Mouse (Mus musculus): Measurements from ENCODE around the gene Hbs1l. TPM values are rescaled to one million over a fixed set of nuclear protein-coding genes. Genes with fewer than 3 reads are reported as not detected.

Hbs1l gene
- polyA plus RNA-seq, 1 experiment from 2014 or later, result 75.4 TPM

DNA sequence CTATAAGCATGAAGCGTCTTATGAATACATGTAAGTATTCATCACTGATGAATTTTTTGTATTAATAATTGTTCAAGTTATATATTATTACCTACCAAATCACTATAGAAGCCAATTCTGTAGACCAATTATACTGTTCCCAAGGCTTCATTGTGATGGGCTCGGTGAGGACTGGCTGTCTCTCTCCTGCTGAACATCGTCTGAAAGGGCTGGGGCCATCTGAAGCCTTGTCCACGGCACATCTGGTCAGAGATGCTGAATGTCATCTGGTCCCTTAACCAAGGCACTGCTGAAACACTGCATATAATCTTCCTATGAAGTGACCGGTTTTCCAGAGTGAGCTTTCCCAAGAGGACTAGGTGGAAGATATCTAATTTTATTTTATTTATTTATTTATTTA, 24.9 kb upstream of the Hbs1l start:
- H3K9me3 ChIP-seq, result no peaks in the 10 kb centered on the region
- WGBS, result 88% methylated on average over 5 of the region's 5 CpGs

GRCm38 (mm10) chr10:21271310-21271709, 24.5 kb upstream of the Hbs1l start:
- H3K27ac ChIP-seq, result no peak overlapping the region
- no peak overlapping the region for H3K4me2 ChIP-seq
- no peaks in the 10 kb centered on the region for H3K27me3 ChIP-seq (replicated peaks)
- H3K9me3 ChIP-seq, result no peaks in the 10 kb centered on the region
- WGBS, result 91% methylated on average over 2 of the region's 2 CpGs
- no peaks in the 10 kb centered on the region for H3K4me1 ChIP-seq
- H3K4me3 ChIP-seq (replicated peaks), result no peak overlapping the region
- no peak overlapping the region for H3K9ac ChIP-seq
- H3K36me3 ChIP-seq, result no peaks in the 10 kb centered on the region
- no peak for ATAC-seq (ENCODE audit: insufficient read depth, low FRiP score, low read depth)

More for the DNA sequence above, 24.9 kb upstream of the Hbs1l start:
- ATAC-seq (ENCODE audit: insufficient read depth, low FRiP score, low read depth), result no peak
- Histone ChIP-seq H3K4me2 (no peak overlapping the region), H3K4me3 (replicated peaks) (no peak overlapping the region), H3K9ac (no peak overlapping the region), H3K4me1 (no peaks in the 10 kb centered on the region), H3K27ac (no peak overlapping the region), H3K36me3 (no peaks in the 10 kb centered on the region), H3K27me3 (replicated peaks) (no peaks in the 10 kb centered on the region)

DNA sequence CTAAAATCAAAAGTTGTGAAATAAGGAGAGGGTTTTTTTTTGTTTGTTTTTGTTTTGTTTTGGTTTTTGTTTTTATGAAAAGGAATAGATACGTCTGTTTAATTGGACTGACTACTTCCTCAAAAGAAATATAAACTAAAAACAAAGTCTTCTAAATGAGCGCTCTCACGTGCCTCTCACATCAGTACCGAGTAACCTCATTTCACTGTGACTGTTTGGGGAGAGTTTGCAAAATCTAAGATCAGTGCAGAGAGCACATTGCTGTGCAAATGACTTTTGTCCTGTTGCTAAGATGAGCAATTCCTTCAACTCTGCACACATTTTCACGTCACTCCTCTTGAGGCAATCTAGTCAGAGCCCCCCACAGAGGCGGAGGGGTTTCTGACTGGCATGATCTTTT, 24.0 kb upstream of the Hbs1l start:
- H3K4me2 ChIP-seq, result no peak overlapping the region
- no peak for ATAC-seq (ENCODE audit: insufficient read depth, low FRiP score, low read depth)
- H3K4me3 ChIP-seq (replicated peaks), result no peak overlapping the region
- no peaks in the 10 kb centered on the region for H3K36me3 ChIP-seq
- H3K9ac ChIP-seq, result no peak overlapping the region
- whole genome bisulfite sequencing, result 62% methylated on average over 6 of the region's 6 CpGs
- no peak overlapping the region for H3K27ac ChIP-seq
- no peaks in the 10 kb centered on the region for H3K9me3 ChIP-seq
- no peaks in the 10 kb centered on the region for H3K27me3 ChIP-seq (replicated peaks)
- no peaks in the 10 kb centered on the region for H3K4me1 ChIP-seq

DNA sequence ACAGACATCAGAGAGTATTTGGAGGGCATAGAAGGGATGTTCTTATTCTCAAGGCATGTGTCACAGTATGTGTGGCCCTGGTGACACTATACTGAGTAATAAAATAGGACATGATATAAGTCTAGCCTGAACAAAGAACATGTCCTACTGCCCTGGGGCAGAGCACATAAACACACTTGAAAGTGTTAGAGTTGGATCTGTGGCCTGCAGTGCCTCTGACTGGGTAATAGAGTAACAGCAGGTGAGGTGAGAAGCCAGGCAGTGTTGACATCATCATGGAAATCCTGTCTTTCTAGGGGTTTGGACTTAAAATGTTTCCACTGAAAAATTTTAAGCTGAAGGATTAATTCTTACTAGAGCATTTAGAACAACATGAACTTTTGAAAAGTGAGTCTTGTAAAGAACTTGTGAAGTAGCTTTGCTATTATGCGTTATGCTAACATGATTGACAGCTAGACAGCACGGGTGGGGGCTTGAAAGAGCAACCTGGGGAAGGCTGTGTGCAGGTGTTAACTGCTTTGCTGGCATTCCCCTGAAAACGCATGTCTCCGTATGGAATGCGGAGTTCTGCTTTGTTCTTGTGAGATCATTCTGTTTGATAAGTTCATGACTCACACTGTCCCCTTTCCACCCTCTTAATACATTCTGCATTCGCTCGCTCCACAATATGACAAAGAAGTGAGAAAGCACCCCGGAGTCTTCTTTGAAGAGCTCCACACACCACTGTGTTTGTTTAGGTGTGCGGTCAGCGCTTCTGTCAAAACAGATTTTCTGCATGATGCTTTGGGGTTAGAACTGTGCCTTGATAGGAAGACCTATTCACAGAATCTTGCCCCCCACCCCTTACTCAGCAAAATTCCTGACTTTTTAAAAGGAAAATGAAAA, 8.3 kb upstream of the Hbs1l start:
- no peak for ATAC-seq (ENCODE audit: insufficient read depth, low FRiP score, low read depth)
- Histone ChIP-seq H3K36me3 (no peaks in the 10 kb centered on the region), H3K27me3 (replicated peaks) (no peaks in the 10 kb centered on the region), H3K27ac (no peak overlapping the region), H3K9ac (no peak overlapping the region), H3K4me1 (no peaks in the 10 kb centered on the region), H3K4me3 (replicated peaks) (no peak overlapping the region), H3K9me3 (no peaks in the 10 kb centered on the region), H3K4me2 (no peak overlapping the region)
- 57% methylated on average over 10 of the region's 10 CpGs for WGBS

- Histone ChIP-seq H3K9ac (no peak overlapping the region), H3K4me2 (no peak overlapping the region), H3K27ac (no peak overlapping the region), H3K4me3 (replicated peaks) (no peak overlapping the region), H3K9me3 (no peaks in the 10 kb centered on the region), H3K36me3 (no peaks in the 10 kb centered on the region), H3K27me3 (replicated peaks) (no peaks in the 10 kb centered on the region), H3K4me1 (no peaks in the 10 kb centered on the region)
- WGBS, result 60% methylated on average over 4 of the region's 4 CpGs
- ATAC-seq (ENCODE audit: insufficient read depth, low FRiP score, low read depth), result no peak
These were observed 4.6 kb upstream of the Hbs1l start for GRCm38 (mm10) chr10:21291228-21291627.

GRCm38 (mm10) chr10:21294217-21294616, 1.6 kb upstream of the Hbs1l start:
- Histone ChIP-seq H3K27ac (no peak overlapping the region), H3K4me2 (no peak overlapping the region), H3K9ac (no peak overlapping the region), H3K4me3 (replicated peaks) (no peak overlapping the region), H3K27me3 (replicated peaks) (no peaks in the 10 kb centered on the region), H3K9me3 (no peaks in the 10 kb centered on the region), H3K36me3 (no peaks in the 10 kb centered on the region), H3K4me1 (peaks cover 12% of the 10 kb centered on the region)
- no peak for ATAC-seq (ENCODE audit: insufficient read depth, low FRiP score, low read depth)
- 86% methylated on average over 2 of the region's 2 CpGs for WGBS

GRCm38 (mm10) chr10:21295397-21295758, 401 bp upstream of the Hbs1l start:
- Histone ChIP-seq H3K4me2 (peak overlapping the region; percentile 53), H3K4me3 (replicated peaks) (peak overlapping the region; percentile 97), H3K27ac (0 out of 2 replicates have a peak overlapping the region, but pooled peaks have one; percentile 7), H3K36me3 (peaks cover 3% of the 10 kb centered on the region; the same call in 1 of the 2 replicates), H3K9ac (no peak overlapping the region), H3K9me3 (no peaks in the 10 kb centered on the region), H3K27me3 (replicated peaks) (no peaks in the 10 kb centered on the region), H3K4me1 (peaks cover 12% of the 10 kb centered on the region)
- WGBS, result 33% methylated on average over 4 of the region's 4 CpGs
- no peak for ATAC-seq (ENCODE audit: insufficient read depth, low FRiP score, low read depth)

DNA sequence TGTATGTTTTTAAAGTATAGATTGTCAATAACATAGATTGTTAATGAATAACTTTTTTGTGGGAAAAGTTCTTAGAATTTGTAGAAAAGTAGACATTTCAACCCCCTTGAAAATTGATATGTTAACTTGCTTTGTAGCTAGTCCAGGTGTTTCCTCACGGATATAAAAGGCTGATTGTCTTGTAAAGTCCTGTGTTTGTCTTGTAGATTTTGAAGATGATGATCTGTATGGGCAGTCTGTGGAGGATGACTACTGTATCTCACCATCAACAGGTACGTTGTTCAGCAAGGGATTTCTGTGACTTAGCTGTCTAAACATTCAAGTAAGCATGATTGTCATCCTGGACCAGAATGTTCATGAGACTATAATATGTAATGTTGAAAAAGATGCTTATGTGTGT, 3.2 kb downstream of the Hbs1l start:
- no peak overlapping the region for H3K4me2 ChIP-seq
- H3K4me3 ChIP-seq (replicated peaks), result no peak overlapping the region
- H3K4me1 ChIP-seq, result peaks cover 12% of the 10 kb centered on the region
- H3K9me3 ChIP-seq, result no peaks in the 10 kb centered on the region
- 80% methylated on average over 2 of the region's 2 CpGs for WGBS
- peaks cover 11% of the 10 kb centered on the region for H3K36me3 ChIP-seq
- H3K27me3 ChIP-seq (replicated peaks), result no peaks in the 10 kb centered on the region
- H3K9ac ChIP-seq, result no peak overlapping the region
- no peak for ATAC-seq (ENCODE audit: insufficient read depth, low FRiP score, low read depth)
- no peak overlapping the region for H3K27ac ChIP-seq

DNA sequence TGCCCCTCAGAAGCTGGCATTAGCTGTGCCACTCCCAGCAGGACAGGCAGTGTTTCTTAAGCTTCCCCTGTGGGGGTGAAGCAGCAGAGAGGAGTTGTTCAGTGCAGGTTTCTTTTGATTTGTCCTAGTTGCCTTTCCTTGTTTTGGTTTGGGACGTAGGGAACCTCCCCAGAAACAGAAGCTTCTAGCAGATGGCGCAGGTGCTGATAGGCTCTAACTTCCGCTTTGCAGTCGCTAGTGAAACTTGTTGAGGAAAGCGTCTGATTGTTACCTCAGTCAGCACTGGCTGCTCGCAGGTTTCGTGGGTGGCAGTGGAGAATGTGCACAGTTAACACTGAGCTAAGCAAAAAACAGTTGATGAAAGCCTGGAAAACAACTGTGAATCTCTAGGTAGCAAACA, 6.0 kb downstream of the Hbs1l start:
- Histone ChIP-seq H3K9me3 (no peaks in the 10 kb centered on the region), H3K27me3 (replicated peaks) (no peaks in the 10 kb centered on the region), H3K4me2 (no peak overlapping the region), H3K4me1 (peaks cover 10% of the 10 kb centered on the region), H3K9ac (no peak overlapping the region), H3K4me3 (replicated peaks) (no peak overlapping the region), H3K36me3 (peaks cover 19% of the 10 kb centered on the region), H3K27ac (no peak overlapping the region)
- 85% methylated on average over 7 of the region's 7 CpGs for WGBS
- no peak for ATAC-seq (ENCODE audit: insufficient read depth, low FRiP score, low read depth)

DNA sequence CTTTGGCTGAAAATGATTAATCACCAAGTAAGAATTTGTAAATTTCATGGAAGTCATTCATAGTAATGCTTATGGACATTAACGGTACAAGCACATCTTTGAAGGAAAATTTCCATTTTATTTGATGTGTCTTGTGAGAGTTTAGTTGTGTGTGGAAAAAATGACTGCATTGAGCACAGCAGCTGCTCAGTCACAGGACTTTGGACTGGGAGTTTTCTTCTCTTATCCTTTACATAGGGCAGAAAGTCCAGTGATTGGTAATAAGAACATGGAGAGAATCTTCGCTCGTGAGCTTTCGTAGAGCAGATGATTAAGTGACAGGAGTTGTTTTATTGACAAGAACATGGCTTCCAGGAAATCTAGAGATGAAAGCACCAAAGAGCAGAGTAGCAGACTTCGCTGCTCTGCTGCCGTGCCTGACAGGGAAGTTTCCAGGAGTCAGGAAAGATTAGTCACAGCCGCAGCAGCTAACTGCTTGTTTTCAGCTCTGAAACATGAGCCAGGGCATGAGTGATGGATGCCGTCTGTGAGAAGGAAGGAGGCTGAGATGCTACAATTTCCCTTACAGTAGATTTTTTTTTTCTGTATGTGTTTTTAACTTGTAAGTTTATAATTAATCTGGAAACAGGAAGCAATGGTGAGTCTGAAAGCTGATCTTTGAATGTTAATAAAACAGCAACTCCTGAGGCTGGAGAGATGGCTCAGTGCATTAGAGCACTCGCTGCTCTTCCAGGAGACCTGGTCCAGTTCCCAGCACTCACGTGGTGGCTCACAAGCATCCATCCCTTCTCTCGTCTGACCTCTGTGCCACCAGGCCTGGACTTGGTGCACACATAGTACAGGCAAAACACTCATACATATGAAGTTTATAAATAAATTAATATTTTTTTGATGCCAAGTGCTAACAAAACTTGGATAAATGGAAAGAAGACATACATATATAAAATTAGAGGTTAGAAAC, 9.2 kb downstream of the Hbs1l start:
- H3K4me3 ChIP-seq (replicated peaks), result no peak overlapping the region
- no peak for ATAC-seq (ENCODE audit: insufficient read depth, low FRiP score, low read depth)
- H3K27me3 ChIP-seq (replicated peaks), result no peaks in the 10 kb centered on the region
- WGBS, result 53% methylated on average over 11 of the region's 11 CpGs
- peaks cover 18% of the 10 kb centered on the region for H3K36me3 ChIP-seq
- no peaks in the 10 kb centered on the region for H3K9me3 ChIP-seq
- no peak overlapping the region for H3K4me2 ChIP-seq
- H3K27ac ChIP-seq, result no peak overlapping the region
- H3K9ac ChIP-seq, result no peak overlapping the region
- H3K4me1 ChIP-seq, result no peaks in the 10 kb centered on the region

- WGBS, result 75% methylated on average over 4 of the region's 4 CpGs
- Histone ChIP-seq H3K27ac (no peak overlapping the region), H3K9me3 (no peaks in the 10 kb centered on the region), H3K4me2 (no peak overlapping the region), H3K9ac (no peak overlapping the region), H3K36me3 (no peaks in the 10 kb centered on the region), H3K27me3 (replicated peaks) (no peaks in the 10 kb centered on the region), H3K4me1 (no peaks in the 10 kb centered on the region), H3K4me3 (replicated peaks) (no peak overlapping the region)
- no peak for ATAC-seq (ENCODE audit: insufficient read depth, low FRiP score, low read depth)
These were observed 18.0 kb downstream of the Hbs1l start for GRCm38 (mm10) chr10:21313732-21314131.

DNA sequence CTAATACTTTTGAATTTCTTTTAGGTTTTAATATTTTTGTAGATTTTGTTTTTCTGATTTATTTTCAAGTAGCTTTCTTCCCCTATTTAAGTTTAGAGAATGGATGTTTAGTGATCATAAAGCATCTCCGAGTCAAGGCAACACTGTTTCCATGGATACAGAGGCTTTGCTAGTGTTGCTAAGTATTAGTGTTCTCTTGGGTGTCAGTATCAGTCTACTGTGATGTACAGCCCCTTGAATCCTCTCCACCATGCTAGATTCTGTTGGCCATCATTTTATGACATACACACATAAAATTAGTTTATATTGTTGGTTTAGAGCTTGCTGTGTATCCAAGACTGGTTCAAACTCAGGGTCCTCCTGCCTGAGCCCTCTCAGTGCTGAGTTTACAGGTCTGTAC, 20.3 kb downstream of the Hbs1l start:
- no peak for ATAC-seq (ENCODE audit: insufficient read depth, low FRiP score, low read depth)
- Histone ChIP-seq H3K27me3 (replicated peaks) (no peaks in the 10 kb centered on the region), H3K9ac (no peak overlapping the region), H3K4me3 (replicated peaks) (no peak overlapping the region), H3K4me1 (no peaks in the 10 kb centered on the region), H3K4me2 (no peak overlapping the region), H3K27ac (no peak overlapping the region), H3K9me3 (no peaks in the 10 kb centered on the region), H3K36me3 (no peaks in the 10 kb centered on the region)
- 90% methylated on average over 1 of the region's 1 CpGs for WGBS
